Mouse (Mus musculus): Measurements from ENCODE around the gene 1110051M20Rik.

The 1110051M20Rik gene

GRCm38 (mm10) chr2:91421641-91422040 is 22.9 kb downstream of the 1110051M20Rik start:
- in situ Hi-C loops (cut with MboI, MseI): loop anchor here (5.0 kb wide), 1 partner anchor 51 kb away; no protein-coding TSS in a partner anchor

GRCm38 (mm10) chr2:91413811-91414210 is 30.7 kb downstream of the 1110051M20Rik start:
- in situ Hi-C loops (cut with MboI, MseI): no loop called here

GRCm38 (mm10) chr2:91412361-91412760 is 32.1 kb downstream of the 1110051M20Rik start:
- in situ Hi-C loops (cut with MboI, MseI): no loop called here

- in situ Hi-C loops (cut with MboI, MseI): no loop called here
Observed at GRCm38 (mm10) chr2:91411473-91411872, 33.0 kb downstream of the 1110051M20Rik start.

- in situ Hi-C loops (cut with MboI, MseI): no loop called here
Observed at GRCm38 (mm10) chr2:91408031-91408430, 36.5 kb downstream of the 1110051M20Rik start.

- in situ Hi-C loops (cut with MboI, MseI): no loop called here
Observed at GRCm38 (mm10) chr2:91405071-91405470, 39.4 kb downstream of the 1110051M20Rik start.

GRCm38 (mm10) chr2:91399727-91400126 is 44.8 kb downstream of the 1110051M20Rik start:
- in situ Hi-C loops (cut with MboI, MseI): loop anchor here (5.0 kb wide), 1 partner anchor 82 kb away; no protein-coding TSS in a partner anchor

GRCm38 (mm10) chr2:91399168-91399567 is 45.3 kb downstream of the 1110051M20Rik start:
- in situ Hi-C loops (cut with MboI, MseI): loop anchor here (5.0 kb wide), 1 partner anchor 82 kb away; no protein-coding TSS in a partner anchor

- in situ Hi-C loops (cut with MboI, MseI): no loop called here
Observed at GRCm38 (mm10) chr2:91394078-91394477, 50.4 kb downstream of the 1110051M20Rik start.

- in situ Hi-C loops (cut with MboI, MseI): no loop called here
Observed at GRCm38 (mm10) chr2:91388738-91389137, 55.8 kb downstream of the 1110051M20Rik start.

GRCm38 (mm10) chr2:91388281-91388680 is 56.2 kb downstream of the 1110051M20Rik start:
- in situ Hi-C loops (cut with MboI, MseI): no loop called here

GRCm38 (mm10) chr2:91387287-91387958 is 57.1 kb downstream of the 1110051M20Rik start:
- in situ Hi-C loops (cut with MboI, MseI): no loop called here

- in situ Hi-C loops (cut with MboI, MseI): no loop called here
Observed at GRCm38 (mm10) chr2:91386547-91387286, 57.8 kb downstream of the 1110051M20Rik start.

GRCm38 (mm10) chr2:91383294-91383693 is 61.2 kb downstream of the 1110051M20Rik start:
- in situ Hi-C loops (cut with MboI, MseI): no loop called here

- in situ Hi-C loops (cut with MboI, MseI): no loop called here
Observed at GRCm38 (mm10) chr2:91377038-91377437, 67.5 kb downstream of the 1110051M20Rik start.

- in situ Hi-C loops (cut with MboI, MseI): no loop called here
Observed at GRCm38 (mm10) chr2:91370314-91370713, 74.2 kb downstream of the 1110051M20Rik start.

GRCm38 (mm10) chr2:91363272-91363671 is 81.2 kb downstream of the 1110051M20Rik start:
- in situ Hi-C loops (cut with MboI, MseI): no loop called here

GRCm38 (mm10) chr2:91361068-91361528 is 83.4 kb downstream of the 1110051M20Rik start:
- in situ Hi-C loops (cut with MboI, MseI): no loop called here

- in situ Hi-C loops (cut with MboI, MseI): no loop called here
Observed at GRCm38 (mm10) chr2:91355767-91356166, 88.7 kb downstream of the 1110051M20Rik start.

- in situ Hi-C loops (cut with MboI, MseI): no loop called here
Observed at GRCm38 (mm10) chr2:91354727-91355403, 89.6 kb downstream of the 1110051M20Rik start.

GRCm38 (mm10) chr2:91353854-91354253 is 90.7 kb downstream of the 1110051M20Rik start:
- in situ Hi-C loops (cut with MboI, MseI): no loop called here

GRCm38 (mm10) chr2:91351841-91352240 is 92.7 kb downstream of the 1110051M20Rik start:
- in situ Hi-C loops (cut with MboI, MseI): no loop called here
